Comparison of ENCODE assay signal across 8 mouse cellular contexts in genomic region chr7:127233765-127234164, GRCm38 (mm10). TPM values are rescaled to one million over a fixed set of nuclear protein-coding genes. Genes with fewer than 3 reads are reported as not detected.
DNase-seq lines count a peak whose midpoint lies in the region; ATAC-seq and TF ChIP-seq lines count a peak whose summit lies in the region.

No protein-coding gene starts in this region.

- no peak for ATAC-seq in liver, embryonic 13.5 days (ENCODE audit: low read depth)

- H3K4me3 ChIP-seq in cerebellum, adult 2 months (replicated peaks; ENCODE audit: insufficient read depth, low read depth, low read length) = peak overlapping the region; percentile 84
- H3K4me3 ChIP-seq in spleen, adult 2 months (ENCODE audit: extremely low read depth, insufficient read depth, insufficient read length) = peak overlapping the region; percentile 84; the same call in 1 of the 2 replicates
- H3K4me3 ChIP-seq in liver, embryonic 13.5 days (replicated peaks) = peak overlapping the region; percentile 97

- TF ChIP-seq POLR2A in cerebellum, adult 2 months (IDR thresholded peaks at IDR 0.05; ENCODE audit: borderline replicate concordance, insufficient read depth, low read length) = no peak
- no peak for TF ChIP-seq POLR2A in spleen, adult 2 months (IDR thresholded peaks at IDR 0.05; ENCODE audit: low read depth, low read length)

- H3K4me1 ChIP-seq in cerebellum, adult 2 months (ENCODE audit: control insufficient read depth, insufficient read depth, low read length) = peaks cover 8% of the 10 kb centered on the region; the same call in 1 of the 2 replicates
- peaks cover 7% of the 10 kb centered on the region; the same call in 1 of the 2 replicates for H3K4me1 ChIP-seq in spleen, adult 2 months (ENCODE audit: control insufficient read depth, insufficient read depth, insufficient read length)
- peaks cover 47% of the 10 kb centered on the region for H3K4me1 ChIP-seq in liver, embryonic 13.5 days (replicated peaks)

- H3K27ac ChIP-seq in cerebellum, adult 2 months (ENCODE audit: insufficient read depth, low read length) = no peak overlapping the region
- no peak overlapping the region for H3K27ac ChIP-seq in spleen, adult 2 months (ENCODE audit: insufficient read depth, low read length)
- H3K27ac ChIP-seq in liver, embryonic 13.5 days = peak overlapping the region; percentile 93

- H3K36me3 ChIP-seq in spleen, adult 2 months (ENCODE audit: control insufficient read depth, insufficient read depth, low read length) = peaks cover 19% of the 10 kb centered on the region
- H3K36me3 ChIP-seq in liver, embryonic 13.5 days = peaks cover 49% of the 10 kb centered on the region

- whole genome bisulfite sequencing in cerebellum, adult 2 months = 4% methylated on average over 9 of the region's 9 CpGs
- 6% methylated on average over 9 of the region's 9 CpGs for WGBS in spleen, adult 2 months
- 2% methylated on average over 9 of the region's 9 CpGs for WGBS in liver, embryonic 13.5 days (ENCODE audit: insufficient replicate concordance)

- peak overlapping the region; percentile 96 for H3K9ac ChIP-seq in liver, embryonic 13.5 days

- no peak for TF ChIP-seq CTCF in cerebellum, adult 2 months (IDR thresholded peaks at IDR 0.05; ENCODE audit: borderline replicate concordance, insufficient read depth, low read depth, low read length)
- no peak for TF ChIP-seq CTCF in spleen, adult 2 months (IDR thresholded peaks at IDR 0.05; ENCODE audit: extremely low read depth, insufficient read depth, insufficient read length, insufficient replicate concordance)

- no peaks in the 10 kb centered on the region for H3K27me3 ChIP-seq in cerebellum, adult 2 months (ENCODE audit: control insufficient read depth, insufficient read depth, low read length)
- no peaks in the 10 kb centered on the region for H3K27me3 ChIP-seq in spleen, adult 2 months (ENCODE audit: control insufficient read depth, insufficient read depth, low read length)
- H3K27me3 ChIP-seq in liver, embryonic 13.5 days = no peaks in the 10 kb centered on the region

- no peak for DNase-seq in cerebellum, adult 2 months
- no peak for DNase-seq in cerebellum, adult 9-11 months
- no peak for DNase-seq in spleen, adult 2 months (ENCODE audit: low read depth in 1 of 2, low spot score in 2 of 2)
- DNase-seq in spleen, postnatal 10 days (ENCODE audit: low spot score in 2 of 2) = no peak
- DNase-seq in liver, embryonic 13.5 days = no peak
- DNase-seq in frontal cortex, postnatal 25 days (ENCODE audit: low spot score in 2 of 2) = no peak
- DNase-seq in frontal cortex, postnatal 14 days (ENCODE audit: low spot score in 2 of 2) = no peak
- no peak for DNase-seq in cerebellum, adult 18-20 months

- H3K4me2 ChIP-seq in liver, embryonic 13.5 days = peak overlapping the region; percentile 89

- H3K9me3 ChIP-seq in liver, embryonic 13.5 days (replicated peaks) = no peaks in the 10 kb centered on the region

RNA-seq across cellular contexts. Expression of gene Sept1, which starts 0.8 kb away (rescaled TPM):
- polyA plus RNA-seq in cerebellum, adult 2 months (2012; rRNA removed) = 11.3 and 12.5 TPM in 2 replicates
- polyA plus RNA-seq in spleen, adult 2 months (2012; rRNA removed) = 280 and 335 TPM in 2 replicates
- polyA plus RNA-seq in liver, embryonic 13.5 days (2015; fragmentation: Nextera tagmentation; extraction: Ambion mirVana) = 9.7 and 9.8 TPM in 2 replicates

RNA-seq across cellular contexts. Expression of gene Zfp553, which starts 0.9 kb away (rescaled TPM):
- 16.6 and 17.6 TPM in 2 replicates for polyA plus RNA-seq in cerebellum, adult 2 months (2012; rRNA removed)
- 9.2 and 12.9 TPM in 2 replicates for polyA plus RNA-seq in spleen, adult 2 months (2012; rRNA removed)
- polyA plus RNA-seq in liver, embryonic 13.5 days (2015; fragmentation: Nextera tagmentation; extraction: Ambion mirVana) = 8.3 and 9.0 TPM in 2 replicates

RNA-seq across cellular contexts. Expression of gene Zfp771, which starts 10.3 kb away (rescaled TPM):
- polyA plus RNA-seq in cerebellum, adult 2 months (2012; rRNA removed) = 88.7 and 95.4 TPM in 2 replicates
- polyA plus RNA-seq in spleen, adult 2 months (2012; rRNA removed) = 35.6 and 68.3 TPM in 2 replicates
- 19.0 and 20.6 TPM in 2 replicates for polyA plus RNA-seq in liver, embryonic 13.5 days (2015; fragmentation: Nextera tagmentation; extraction: Ambion mirVana)

RNA-seq across cellular contexts. Expression of gene Mylpf, which starts 25.1 kb away (rescaled TPM):
- 1.6 and 3.0 TPM in 2 replicates for polyA plus RNA-seq in cerebellum, adult 2 months (2012; rRNA removed)
- polyA plus RNA-seq in spleen, adult 2 months (2012; rRNA removed) = 1.2 and 5.2 TPM in 2 replicates
- 42.7 and 46.8 TPM in 2 replicates for polyA plus RNA-seq in liver, embryonic 13.5 days (2015; fragmentation: Nextera tagmentation; extraction: Ambion mirVana)

RNA-seq across cellular contexts. Expression of gene Tbc1d10b, which starts 25.5 kb away (rescaled TPM):
- polyA plus RNA-seq in cerebellum, adult 2 months (2012; rRNA removed) = 72.4 and 83.9 TPM in 2 replicates
- 33.0 and 34.3 TPM in 2 replicates for polyA plus RNA-seq in spleen, adult 2 months (2012; rRNA removed)
- polyA plus RNA-seq in liver, embryonic 13.5 days (2015; fragmentation: Nextera tagmentation; extraction: Ambion mirVana) = 15.8 and 15.9 TPM in 2 replicates

Comparison
In these comparisons a context has a peak if more than half of its experiments do, and no peak if none do; other contexts are left out.
1. RNA of gene Sept1, which starts 0.8 kb away (polyA plus RNA-seq): 280 to 335 TPM in spleen, adult 2 months; 11.3 to 12.5 TPM in cerebellum, adult 2 months and 9.7 to 9.8 TPM in liver, embryonic 13.5 days; every median in the first group is over 10 times any median in the second.
2. Peak in every context shown above with its lines, with median percentiles within 50 percentile points of each other: H3K4me3 ChIP-seq.